Mouse (Mus musculus): ENCODE data around the gene Hhex. TPM values are rescaled to one million over a fixed set of nuclear protein-coding genes. Genes with fewer than 3 reads are reported as not detected.

Hhex gene
- polyA plus RNA-seq, 1 experiment from 2014 or later: 4.2 TPM

DNA sequence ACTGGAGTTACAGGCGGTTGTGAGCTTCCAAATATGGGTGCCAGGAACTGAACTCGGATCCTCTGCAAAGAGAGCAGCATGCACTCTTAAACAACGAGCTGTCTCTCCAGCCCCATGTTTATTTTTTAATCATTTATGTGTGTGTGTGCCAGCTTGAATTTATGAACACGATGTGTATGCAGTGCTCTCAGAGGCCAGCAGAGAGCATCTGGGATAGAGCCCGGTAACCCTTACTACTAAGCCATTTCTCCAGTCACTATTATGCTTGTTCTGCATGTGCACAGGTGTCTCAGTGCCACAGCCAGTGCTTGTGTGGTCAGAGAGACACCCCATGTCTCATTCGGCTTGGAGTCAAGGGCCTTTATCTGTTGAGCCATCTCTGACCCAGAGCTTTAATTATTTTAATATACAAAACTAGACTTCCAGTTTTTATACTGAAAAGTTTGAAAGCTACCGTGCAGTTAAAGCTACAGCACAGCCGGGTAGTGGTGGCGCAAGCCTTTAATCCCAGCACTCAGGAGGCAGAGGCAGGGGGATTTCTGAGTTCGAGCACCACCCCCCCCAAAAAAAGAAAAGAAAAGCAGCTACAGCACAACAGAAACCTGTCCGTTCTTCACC lies 3.4 kb upstream of the Hhex start:
- no peak for ATAC-seq (ENCODE audit: low FRiP score, low TSS enrichment)
- H3K4me1 ChIP-seq (ENCODE audit: control insufficient read depth, insufficient read depth, low read length): 0 out of 2 replicates have a peak, but pooled peaks cover 10% of the 10 kb centered on the region
- no peak overlapping the region for H3K27ac ChIP-seq (replicated peaks; ENCODE audit: low read depth, low read length)
- peaks cover 56% of the 10 kb centered on the region for H3K27me3 ChIP-seq (ENCODE audit: control insufficient read depth, insufficient read depth, low read length)
- 91% methylated on average over 11 of the region's 11 CpGs for WGBS
- DNase-seq: no peak
- no peak overlapping the region for H3K4me2 ChIP-seq (ENCODE audit: low read length)
- H3K9ac ChIP-seq (replicated peaks; ENCODE audit: low read length): no peak overlapping the region
- H3K36me3 ChIP-seq (ENCODE audit: control insufficient read depth, insufficient read depth, low read length): no peaks in the 10 kb centered on the region
- H3K9me3 ChIP-seq (ENCODE audit: control insufficient read depth, low read length): no peaks in the 10 kb centered on the region
- no peak overlapping the region for H3K4me3 ChIP-seq (replicated peaks; ENCODE audit: low read depth, low read length)

- no peaks in the 10 kb centered on the region for H3K36me3 ChIP-seq (ENCODE audit: control insufficient read depth, insufficient read depth, low read length)
- H3K27ac ChIP-seq (replicated peaks; ENCODE audit: low read depth, low read length): no peak overlapping the region
- no peak for ATAC-seq (ENCODE audit: low FRiP score, low TSS enrichment)
- no peak for DNase-seq
- H3K4me3 ChIP-seq (replicated peaks; ENCODE audit: low read depth, low read length): no peak overlapping the region
- 20% methylated on average over 16 of the region's 16 CpGs for WGBS
- 0 out of 2 replicates have a peak, but pooled peaks cover 10% of the 10 kb centered on the region for H3K4me1 ChIP-seq (ENCODE audit: control insufficient read depth, insufficient read depth, low read length)
- H3K9me3 ChIP-seq (ENCODE audit: control insufficient read depth, low read length): no peaks in the 10 kb centered on the region
- H3K27me3 ChIP-seq (ENCODE audit: control insufficient read depth, insufficient read depth, low read length): peaks cover 73% of the 10 kb centered on the region
- no peak overlapping the region for H3K4me2 ChIP-seq (ENCODE audit: low read length)
- no peak overlapping the region for H3K9ac ChIP-seq (replicated peaks; ENCODE audit: low read length)
Observed at GRCm38 (mm10) chr19:37432868-37433570, 1.6 kb upstream of the Hhex start.

- H3K4me3 ChIP-seq (replicated peaks; ENCODE audit: low read depth, low read length): peak overlapping the region; percentile 35
- peak; percentile 29 for DNase-seq
- no peaks in the 10 kb centered on the region for H3K9me3 ChIP-seq (ENCODE audit: control insufficient read depth, low read length)
Observed at GRCm38 (mm10) chr19:37433895-37434262, 731 bp upstream of the Hhex start.

GRCm38 (mm10) chr19:37435041-37435852 lies 637 bp downstream of the Hhex start:
- peak overlapping the region; percentile 54 for H3K4me2 ChIP-seq (ENCODE audit: low read length)
- no peak for ATAC-seq (ENCODE audit: low FRiP score, low TSS enrichment)
- H3K9ac ChIP-seq (replicated peaks; ENCODE audit: low read length): 0 out of 2 replicates have a peak overlapping the region, but pooled peaks have one; percentile 34

More at GRCm38 (mm10) chr19:37433895-37434262, 731 bp upstream of the Hhex start:
- no peaks in the 10 kb centered on the region for H3K36me3 ChIP-seq (ENCODE audit: control insufficient read depth, insufficient read depth, low read length)
- peak overlapping the region; percentile 54 for H3K4me2 ChIP-seq (ENCODE audit: low read length)
- peaks cover 78% of the 10 kb centered on the region for H3K27me3 ChIP-seq (ENCODE audit: control insufficient read depth, insufficient read depth, low read length)
- WGBS: 1% methylated on average over 14 of the region's 14 CpGs
- no peak overlapping the region for H3K9ac ChIP-seq (replicated peaks; ENCODE audit: low read length)
- H3K4me1 ChIP-seq (ENCODE audit: control insufficient read depth, insufficient read depth, low read length): 0 out of 2 replicates have a peak, but pooled peaks cover 10% of the 10 kb centered on the region
- no peak; the same call in 1 of the 2 replicates for ATAC-seq (ENCODE audit: low FRiP score, low TSS enrichment)
- H3K27ac ChIP-seq (replicated peaks; ENCODE audit: low read depth, low read length): no peak overlapping the region

GRCm38 (mm10) chr19:37435853-37436174 lies 1.2 kb downstream of the Hhex start:
- Histone ChIP-seq H3K9ac (replicated peaks; ENCODE audit: low read length) (no peak overlapping the region), H3K27me3 (ENCODE audit: control insufficient read depth, insufficient read depth, low read length) (peaks cover 76% of the 10 kb centered on the region), H3K4me3 (replicated peaks; ENCODE audit: low read depth, low read length) (no peak overlapping the region), H3K36me3 (ENCODE audit: control insufficient read depth, insufficient read depth, low read length) (no peaks in the 10 kb centered on the region), H3K27ac (replicated peaks; ENCODE audit: low read depth, low read length) (no peak overlapping the region), H3K9me3 (ENCODE audit: control insufficient read depth, low read length) (no peaks in the 10 kb centered on the region), H3K4me2 (ENCODE audit: low read length) (peak overlapping the region; percentile 3; the same call in 1 of the 2 replicates), H3K4me1 (ENCODE audit: control insufficient read depth, insufficient read depth, low read length) (0 out of 2 replicates have a peak, but pooled peaks cover 10% of the 10 kb centered on the region)
- 6% methylated on average over 10 of the region's 10 CpGs for WGBS
- no peak for DNase-seq
- ATAC-seq (ENCODE audit: low FRiP score, low TSS enrichment): no peak

More at GRCm38 (mm10) chr19:37435041-37435852, 637 bp downstream of the Hhex start:
- H3K36me3 ChIP-seq (ENCODE audit: control insufficient read depth, insufficient read depth, low read length): no peaks in the 10 kb centered on the region
- WGBS: under 1% methylated on average over 77 of the region's 77 CpGs
- no peaks in the 10 kb centered on the region for H3K9me3 ChIP-seq (ENCODE audit: control insufficient read depth, low read length)
- 0 out of 2 replicates have a peak, but pooled peaks cover 10% of the 10 kb centered on the region for H3K4me1 ChIP-seq (ENCODE audit: control insufficient read depth, insufficient read depth, low read length)
- DNase-seq: peak; percentile 44
- peaks cover 77% of the 10 kb centered on the region for H3K27me3 ChIP-seq (ENCODE audit: control insufficient read depth, insufficient read depth, low read length)
- H3K27ac ChIP-seq (replicated peaks; ENCODE audit: low read depth, low read length): no peak overlapping the region
- peak overlapping the region; percentile 35 for H3K4me3 ChIP-seq (replicated peaks; ENCODE audit: low read depth, low read length)

GRCm38 (mm10) chr19:37436514-37437288 lies 2.1 kb downstream of the Hhex start:
- DNase-seq (peak; percentile 15), ATAC-seq (ENCODE audit: low FRiP score, low TSS enrichment) (no peak)
- H3K4me2 ChIP-seq (ENCODE audit: low read length): no peak overlapping the region
- peaks cover 71% of the 10 kb centered on the region for H3K27me3 ChIP-seq (ENCODE audit: control insufficient read depth, insufficient read depth, low read length)
- no peak overlapping the region for H3K4me3 ChIP-seq (replicated peaks; ENCODE audit: low read depth, low read length)
- H3K9ac ChIP-seq (replicated peaks; ENCODE audit: low read length): no peak overlapping the region
- H3K36me3 ChIP-seq (ENCODE audit: control insufficient read depth, insufficient read depth, low read length): no peaks in the 10 kb centered on the region
- 0 out of 2 replicates have a peak, but pooled peaks cover 10% of the 10 kb centered on the region for H3K4me1 ChIP-seq (ENCODE audit: control insufficient read depth, insufficient read depth, low read length)
- H3K27ac ChIP-seq (replicated peaks; ENCODE audit: low read depth, low read length): no peak overlapping the region
- 4% methylated on average over 28 of the region's 28 CpGs for WGBS
- H3K9me3 ChIP-seq (ENCODE audit: control insufficient read depth, low read length): no peaks in the 10 kb centered on the region

GRCm38 (mm10) chr19:37437289-37437606 lies 2.6 kb downstream of the Hhex start:
- Histone ChIP-seq H3K27me3 (ENCODE audit: control insufficient read depth, insufficient read depth, low read length) (peaks cover 65% of the 10 kb centered on the region), H3K36me3 (ENCODE audit: control insufficient read depth, insufficient read depth, low read length) (no peaks in the 10 kb centered on the region), H3K27ac (replicated peaks; ENCODE audit: low read depth, low read length) (no peak overlapping the region)

GRCm38 (mm10) chr19:37440181-37440580 lies 5.6 kb downstream of the Hhex start:
- 77% methylated on average over 4 of the region's 4 CpGs for WGBS
- Histone ChIP-seq H3K9ac (replicated peaks; ENCODE audit: low read length) (no peak overlapping the region), H3K27me3 (ENCODE audit: control insufficient read depth, insufficient read depth, low read length) (peaks cover 36% of the 10 kb centered on the region), H3K36me3 (ENCODE audit: control insufficient read depth, insufficient read depth, low read length) (no peaks in the 10 kb centered on the region), H3K4me2 (ENCODE audit: low read length) (no peak overlapping the region), H3K4me3 (replicated peaks; ENCODE audit: low read depth, low read length) (no peak overlapping the region), H3K9me3 (ENCODE audit: control insufficient read depth, low read length) (no peaks in the 10 kb centered on the region), H3K27ac (replicated peaks; ENCODE audit: low read depth, low read length) (no peak overlapping the region), H3K4me1 (ENCODE audit: control insufficient read depth, insufficient read depth, low read length) (0 out of 2 replicates have a peak, but pooled peaks cover under 1% of the 10 kb centered on the region)
- DNase-seq: no peak
- ATAC-seq (ENCODE audit: low FRiP score, low TSS enrichment): no peak

More at GRCm38 (mm10) chr19:37437289-37437606, 2.6 kb downstream of the Hhex start:
- H3K4me2 ChIP-seq (ENCODE audit: low read length): no peak overlapping the region
- H3K4me1 ChIP-seq (ENCODE audit: control insufficient read depth, insufficient read depth, low read length): 0 out of 2 replicates have a peak, but pooled peaks cover 10% of the 10 kb centered on the region
- 5% methylated on average over 14 of the region's 14 CpGs for WGBS
- H3K9ac ChIP-seq (replicated peaks; ENCODE audit: low read length): no peak overlapping the region
- H3K9me3 ChIP-seq (ENCODE audit: control insufficient read depth, low read length): no peaks in the 10 kb centered on the region
- H3K4me3 ChIP-seq (replicated peaks; ENCODE audit: low read depth, low read length): no peak overlapping the region
- DNase-seq (no peak), ATAC-seq (ENCODE audit: low FRiP score, low TSS enrichment) (no peak)

Measured in midbrain, embryonic 14.5 days (tissue).